Mouse (Mus musculus) MEL (cell line): ENCODE measurements at regions not wholly inside any gene's neighbourhood (a gene's known extent, or its start where the extent isn't known, plus 50 kb on each side); places are given as distances from the start of the nearest gene placed in this dataset.

Experiments used
- ELF1 ChIP-seq: IDR thresholded peaks from 2 replicates; pipeline ENCODE4 v1.6.1; 2014; ENCODE audit warnings: low read depth, mild to moderate bottlenecking, inconsistent platforms, low read length, improper control_type of control experiment, moderate library complexity
- GATA1 ChIP-seq: IDR thresholded peaks from 2 replicates; pipeline ENCODE4 v1.6.1; 2011; ENCODE audit warnings: low read depth, low read length, improper control_type of control experiment
- POLR2A ChIP-seq, 2 experiments: IDR thresholded peaks; 2 replicates each; pipeline ENCODE4 v1.6.1; 2011 to 2012; ENCODE audit warnings: low read length in 2 of 2, mild to moderate bottlenecking in 2 of 2, control low read depth in 1 of 2, improper control_type of control experiment in 1 of 2, low read depth in 1 of 2, moderate library complexity in 1 of 2; ENCODE audit not compliant: control insufficient read depth in 1 of 2, insufficient read depth in 1 of 2, poor library complexity in 1 of 2
- TCF12 ChIP-seq: IDR thresholded peaks from 2 replicates; pipeline ENCODE4 v1.6.1; 2014; ENCODE audit warnings: low read depth, mild to moderate bottlenecking, inconsistent platforms, low read length, improper control_type of control experiment, moderate library complexity
- USF2 ChIP-seq, 2 experiments: IDR thresholded peaks; 2 replicates each; pipeline ENCODE4 v1.6.1; 2011 to 2012; ENCODE audit warnings: improper control_type of control experiment in 2 of 2, low read length in 2 of 2, borderline replicate concordance in 1 of 2, inconsistent platforms in 1 of 2, low read depth in 1 of 2, mild to moderate bottlenecking in 1 of 2; ENCODE audit not compliant: insufficient read depth in 1 of 2

GRCm38 (mm10) chr1:14505741-14506140, 1587.4 kb downstream of the 4930444P10Rik start:
- no peak for TF ChIP-seq GATA1
- no peak for TF ChIP-seq POLR2A (IDR thresholded peaks at IDR 0.05; ENCODE audit: control insufficient read depth in 1 of 2, insufficient read depth in 1 of 2, low read depth in 1 of 2, low read length in 2 of 2, poor library complexity in 1 of 2)
- no peak for TF ChIP-seq USF2 (IDR thresholded peaks at IDR 0.05; ENCODE audit: borderline replicate concordance in 1 of 2, insufficient read depth in 1 of 2, low read depth in 1 of 2, low read length in 2 of 2)
- no peak for TF ChIP-seq ELF1
- no peak for TF ChIP-seq TCF12
